Mouse (Mus musculus): Measurements from ENCODE around the gene Ppp1r15a. TPM values are rescaled to one million over a fixed set of nuclear protein-coding genes. Genes with fewer than 3 reads are reported as not detected.

Ppp1r15a gene
- total and polyA plus RNA-seq, 3 experiments, result 11.7 to 37.1 (median 13.9) TPM

DNA sequence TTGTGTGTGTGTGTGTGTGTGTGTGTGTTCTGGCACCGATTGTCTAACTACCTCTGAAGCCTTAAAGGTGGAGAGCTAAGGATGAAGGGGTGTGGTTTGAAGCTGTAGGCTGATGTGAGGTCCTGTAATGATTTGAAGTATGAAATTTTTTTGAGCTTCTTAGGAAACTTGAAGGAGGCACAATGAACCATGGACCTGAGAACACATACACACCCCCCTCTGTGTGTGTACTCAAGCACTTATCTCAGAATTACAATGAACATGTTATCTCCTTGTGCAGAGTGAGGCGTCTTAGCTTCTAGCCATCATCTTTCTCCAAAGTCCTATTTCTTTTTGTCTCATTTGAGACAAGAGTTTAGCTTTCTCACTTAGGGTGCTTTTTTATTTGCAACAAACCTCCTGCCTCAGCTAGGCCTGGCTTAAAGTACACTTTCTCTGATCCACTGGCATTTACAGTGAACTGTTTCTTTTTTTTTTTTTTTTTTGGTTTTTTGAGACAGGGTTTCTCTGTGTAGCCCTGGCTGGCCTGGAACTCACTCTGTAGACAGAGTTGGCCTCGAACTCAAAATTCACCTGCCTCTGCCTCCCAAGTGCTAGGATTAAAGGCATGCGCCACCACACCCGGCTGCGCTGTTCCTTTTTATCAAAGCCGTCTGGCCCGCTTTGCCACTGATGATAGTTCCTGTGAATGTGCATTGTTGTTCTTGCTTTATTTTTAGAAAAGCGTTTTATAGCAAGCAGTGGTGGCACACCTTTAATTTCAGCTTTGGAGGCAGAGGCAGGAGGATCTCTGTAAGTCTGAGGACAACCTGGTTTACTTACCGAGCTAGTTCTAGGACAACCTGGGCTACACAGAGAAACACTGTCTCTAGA, 42.8 kb upstream of the Ppp1r15a start:
- peaks cover 0 to 11% of the 10 kb centered on the region in 2 experiments for H3K36me3 ChIP-seq (replicated peaks in 1 of 2; ENCODE audit: control insufficient read depth in 1 of 2, insufficient read depth in 1 of 2, low read length in 1 of 2)
- H3K9ac ChIP-seq (ENCODE audit: insufficient read depth, low read depth), result no peak overlapping the region
- 0 out of 2 replicates have a peak, but pooled peaks have one; percentile 24 for TF ChIP-seq TBP (conservative IDR thresholded peaks at IDR 0.05; ENCODE audit: low read depth, low read length)
- TF ChIP-seq USF1 (IDR thresholded peaks at IDR 0.05; ENCODE audit: low read depth, low read length), result no peak
- no peak for TF ChIP-seq MEF2A (IDR thresholded peaks at IDR 0.05; ENCODE audit: borderline replicate concordance, low read depth, low read length)
- no peak for TF ChIP-seq IRF4 (IDR thresholded peaks at IDR 0.05; ENCODE audit: low read depth, low read length)
- dilution Hi-C loops (cut with MboI; ENCODE audit: extremely low pct_ligation_motif_present, extremely low pct_unique_long_range_greater_than_20kb, low sequenced_read_pairs), result no loop called here
- peak overlapping the region in 1 of 3 experiments; percentile 22 for H3K4me3 ChIP-seq (replicated peaks in 1 of 3; ENCODE audit: low read depth in 2 of 3, low read length in 2 of 3, poor library complexity in 1 of 3)
- H3K79me2 ChIP-seq (replicated peaks; ENCODE audit: control insufficient read depth, extremely low read depth, insufficient read depth, poor library complexity, severe bottlenecking), result no peaks in the 10 kb centered on the region
- in situ Hi-C loops (cut with MboI; ENCODE audit: low pct_ligation_motif_present, low pct_unique_long_range_greater_than_20kb, low sequenced_read_pairs), result no loop called here
- H3K27me3 ChIP-seq (replicated peaks), result no peaks in the 10 kb centered on the region
- peaks cover 8 to 39% of the 10 kb centered on the region in 2 experiments for H3K4me1 ChIP-seq (ENCODE audit: control insufficient read depth in 1 of 2, insufficient read depth in 2 of 2)
- no peak overlapping the region for H3K27ac ChIP-seq (ENCODE audit: insufficient read depth, low read depth)
- H3K9me3 ChIP-seq (replicated peaks; ENCODE audit: low read length), result no peaks in the 10 kb centered on the region
- DNase-seq (ENCODE audit: extremely low read depth), result no peak
- H3K4me2 ChIP-seq (ENCODE audit: insufficient read depth, low read depth, poor library complexity, severe bottlenecking), result peak overlapping the region; percentile 74

DNA sequence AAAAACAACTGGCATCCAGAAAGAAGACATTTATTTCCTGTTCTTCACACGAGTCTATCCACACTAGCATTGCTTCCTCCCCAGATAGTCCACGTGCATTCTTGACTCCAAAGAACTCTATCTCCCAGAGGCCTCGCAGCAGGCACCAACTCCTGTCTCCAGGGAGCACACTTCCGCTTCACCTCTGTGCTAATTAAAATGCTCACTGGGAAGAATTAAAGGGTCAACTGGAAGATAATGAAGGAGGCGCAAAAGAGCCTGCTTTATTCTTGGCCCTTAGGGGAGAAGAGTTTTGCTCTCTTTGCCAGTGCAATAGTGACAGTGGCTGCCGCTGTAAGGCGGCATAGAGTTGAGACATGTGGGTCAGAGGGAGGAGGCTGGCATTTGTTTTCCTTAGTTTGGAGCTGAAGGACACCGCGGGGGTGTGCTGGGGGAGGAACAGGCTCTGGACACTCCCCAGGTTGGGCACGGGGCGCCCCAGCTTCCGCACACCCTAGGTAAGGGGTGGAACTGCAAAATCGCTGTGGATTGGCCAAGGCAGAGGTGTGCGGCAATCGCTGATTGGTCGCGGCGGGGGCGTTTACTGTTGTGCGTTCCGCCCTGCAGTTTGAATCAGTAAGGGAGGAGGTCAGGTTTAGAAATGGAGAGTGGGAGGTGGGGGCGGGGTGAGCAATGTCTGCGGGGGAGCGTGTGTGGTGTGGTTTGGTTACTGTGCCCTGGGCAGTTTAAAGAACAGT, 41.9 kb upstream of the Ppp1r15a start:
- Histone ChIP-seq H3K79me2 (replicated peaks; ENCODE audit: control insufficient read depth, extremely low read depth, insufficient read depth, poor library complexity, severe bottlenecking) (no peaks in the 10 kb centered on the region), H3K27ac (ENCODE audit: insufficient read depth, low read depth) (no peak overlapping the region), H3K4me2 (ENCODE audit: insufficient read depth, low read depth, poor library complexity, severe bottlenecking) (peak overlapping the region; percentile 74), H3K9ac (ENCODE audit: insufficient read depth, low read depth) (peak overlapping the region; percentile 63; the same call in 1 of the 2 replicates), H3K4me1 (ENCODE audit: control insufficient read depth in 1 of 2, insufficient read depth in 2 of 2) (peaks cover 8 to 38% of the 10 kb centered on the region in 2 experiments), H3K27me3 (replicated peaks) (no peaks in the 10 kb centered on the region), H3K36me3 (replicated peaks in 1 of 2; ENCODE audit: control insufficient read depth in 1 of 2, insufficient read depth in 1 of 2, low read length in 1 of 2) (peaks cover 0 to 3% of the 10 kb centered on the region in 2 experiments), H3K4me3 (replicated peaks in 1 of 3; ENCODE audit: low read depth in 2 of 3, low read length in 2 of 3, poor library complexity in 1 of 3) (peak overlapping the region in 2 of 3 experiments; percentile 37 to 44), H3K9me3 (replicated peaks; ENCODE audit: low read length) (no peaks in the 10 kb centered on the region)
- in situ Hi-C loops (cut with MboI; ENCODE audit: low pct_ligation_motif_present, low pct_unique_long_range_greater_than_20kb, low sequenced_read_pairs), result no loop called here
- peak; percentile 89 for DNase-seq (ENCODE audit: extremely low read depth)
- dilution Hi-C loops (cut with MboI; ENCODE audit: extremely low pct_ligation_motif_present, extremely low pct_unique_long_range_greater_than_20kb, low sequenced_read_pairs), result no loop called here
- peak; percentile 64; the same call in 1 of the 2 replicates for TF ChIP-seq MAZ (IDR thresholded peaks at IDR 0.05; ENCODE audit: low read depth, low read length)
- TF ChIP-seq ETS1 (conservative IDR thresholded peaks at IDR 0.05; ENCODE audit: low read depth, low read length), result 0 out of 2 replicates have a peak, but pooled peaks have one; percentile 26
- TF ChIP-seq MAFK (IDR thresholded peaks at IDR 0.05; ENCODE audit: insufficient replicate concordance, low read length), result no peak
- TF ChIP-seq USF1 (IDR thresholded peaks at IDR 0.05; ENCODE audit: low read depth, low read length), result no peak
- TF ChIP-seq ZMIZ1 (IDR thresholded peaks at IDR 0.05; ENCODE audit: low read depth, low read length), result peak; percentile 22; the same call in 1 of the 2 replicates
- TF ChIP-seq E2F4 (IDR thresholded peaks at IDR 0.05; ENCODE audit: insufficient replicate concordance, low read depth, low read length), result no peak
- no peak for TF ChIP-seq ZNF384 (IDR thresholded peaks at IDR 0.05; ENCODE audit: low read depth, low read length)
- TF ChIP-seq EP300 (IDR thresholded peaks at IDR 0.05; ENCODE audit: low read length), result no peak
- peak; percentile 48 for TF ChIP-seq HCFC1 (IDR thresholded peaks at IDR 0.05; ENCODE audit: low read depth, low read length)
- TF ChIP-seq IRF4 (IDR thresholded peaks at IDR 0.05; ENCODE audit: low read depth, low read length), result no peak
- no peak for TF ChIP-seq POLR2AphosphoS2 (IDR thresholded peaks at IDR 0.05; ENCODE audit: low read depth, low read length)
- 0 out of 2 replicates have a peak, but pooled peaks have one; percentile 5 for TF ChIP-seq BHLHE40 (IDR thresholded peaks at IDR 0.05; ENCODE audit: low read depth, low read length)
- TF ChIP-seq JUN (IDR thresholded peaks at IDR 0.05; ENCODE audit: insufficient read depth, low read depth, low read length), result no peak
- no peak for TF ChIP-seq USF2 (conservative IDR thresholded peaks at IDR 0.05; ENCODE audit: low read depth, low read length)
- no peak for TF ChIP-seq CHD1 (IDR thresholded peaks at IDR 0.05; ENCODE audit: low read depth, low read length)
- no peak for TF ChIP-seq SMC3 (IDR thresholded peaks at IDR 0.05; ENCODE audit: low read depth, low read length)
- TF ChIP-seq CHD2 (IDR thresholded peaks at IDR 0.05; ENCODE audit: low read length), result peak; percentile 82
- TF ChIP-seq PAX5 (IDR thresholded peaks at IDR 0.05; ENCODE audit: low read length), result no peak
- no peak for TF ChIP-seq GABPA (IDR thresholded peaks at IDR 0.05; ENCODE audit: insufficient replicate concordance, low read depth, low read length)
- 0 out of 2 replicates have a peak, but pooled peaks have one; percentile 47 for TF ChIP-seq MAX (IDR thresholded peaks at IDR 0.05; ENCODE audit: low read length)
- TF ChIP-seq ELF1 (IDR thresholded peaks at IDR 0.05; ENCODE audit: low read depth, low read length), result 0 out of 2 replicates have a peak, but pooled peaks have one; percentile 44
- TF ChIP-seq TCF12 (IDR thresholded peaks at IDR 0.05; ENCODE audit: low read depth, low read length), result no peak
- no peak for TF ChIP-seq JUND (conservative IDR thresholded peaks at IDR 0.05; ENCODE audit: low read depth, low read length)
- TF ChIP-seq TBP (conservative IDR thresholded peaks at IDR 0.05; ENCODE audit: low read depth, low read length), result no peak
- TF ChIP-seq UBTF (IDR thresholded peaks at IDR 0.05; ENCODE audit: low read depth, low read length), result no peak
- TF ChIP-seq MYC (IDR thresholded peaks at IDR 0.05; ENCODE audit: low read depth, low read length), result no peak; the same call in 1 of the 2 replicates
- TF ChIP-seq RAD21 (IDR thresholded peaks at IDR 0.05; ENCODE audit: low read depth, low read length), result no peak

Measured in CH12.LX (cell line).